Mouse (Mus musculus) stomach, embryonic 15.5 days (tissue): Measurements from ENCODE around the gene Lims1. TPM values are rescaled to one million over a fixed set of nuclear protein-coding genes. Genes with fewer than 3 reads are reported as not detected.
A peak's percentile ranks its signal among the peaks of the same experiment; 100 is the strongest.

Experiments used
- ATAC-seq: fragments of 200-750 bp; cut with Nextera tagmentation; 2 replicates; pipeline ENCODE4 v1.8.0; 2017; ENCODE audit warnings: low read depth, moderate number of reproducible peaks, moderate TSS enrichment; ENCODE audit not compliant: insufficient read depth, low FRiP score
- H3K27ac ChIP-seq: fragments of 300-500 bp; sonication (generic); 2 replicates; pipeline ENCODE4 v1.5.1; 2015; ENCODE audit warnings: mild to moderate bottlenecking, inconsistent platforms
- H3K27me3 ChIP-seq: fragments of 300-500 bp; sonication (generic); replicated peaks from 2 replicates; pipeline ENCODE4 v1.6.1; 2015; ENCODE audit warnings: inconsistent platforms
- H3K36me3 ChIP-seq: fragments of 300-500 bp; sonication (generic); 2 replicates; pipeline ENCODE4 v1.6.1; 2015; ENCODE audit warnings: inconsistent platforms
- H3K4me1 ChIP-seq: fragments of 300-500 bp; sonication (generic); 2 replicates; pipeline ENCODE4 v1.6.1; 2015; ENCODE audit warnings: inconsistent platforms
- H3K4me2 ChIP-seq: fragments of 300-500 bp; sonication (generic); 2 replicates; pipeline ENCODE4 v1.6.1; 2015; ENCODE audit warnings: mild to moderate bottlenecking, inconsistent platforms
- H3K4me3 ChIP-seq: fragments of 300-500 bp; sonication (generic); replicated peaks from 2 replicates; pipeline ENCODE4 v1.5.1; 2015; ENCODE audit warnings: inconsistent platforms
- H3K9ac ChIP-seq: fragments of 300-500 bp; sonication (generic); 2 replicates; pipeline ENCODE4 v1.6.1; 2015; ENCODE audit warnings: inconsistent platforms
- H3K9me3 ChIP-seq: fragments of 300-500 bp; sonication (generic); 2 replicates; pipeline ENCODE4 v1.6.1; 2016; ENCODE audit warnings: inconsistent platforms
- WGBS: fragments of 180-500 bp; shearing (Covaris S2); methylation state at CpG from one replicate; pipeline ENCODE4 v1.1.7; 2015; 5-methylcytosine and 5-hydroxymethylcytosine counted together
- polyA plus RNA-seq: library from polyadenylated mRNA; unstranded; fragments of >200 nt; fragmentation: Nextera tagmentation; extraction: Ambion mirVana; gene quantifications from 2 replicates; pipeline ENCODE4 v1.2.1, GENCODE M21; 2015

The Lims1 gene
- polyA plus RNA-seq, 1 experiment from 2014 or later = 155 TPM

DNA sequence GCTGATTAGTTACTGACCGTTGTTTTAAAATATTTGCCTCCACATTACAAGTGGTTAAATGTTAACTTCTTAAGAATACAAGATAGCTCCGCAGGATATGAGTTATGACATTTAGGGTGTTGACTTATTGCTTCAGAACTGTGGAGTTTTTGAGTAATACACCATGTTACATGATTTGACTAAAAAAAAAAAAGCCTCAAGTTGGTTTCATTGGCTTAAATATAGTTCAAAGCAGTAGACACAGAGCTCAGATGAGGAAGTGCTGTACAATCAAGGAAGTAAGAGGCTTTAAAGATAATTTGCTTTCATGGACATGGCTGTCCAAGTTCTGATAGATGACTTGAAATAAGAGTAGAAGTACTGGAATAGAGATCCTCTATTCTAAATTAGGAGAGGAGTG is 28.4 kb downstream of the Lims1 start:
- ATAC-seq = no peak
- H3K9me3 ChIP-seq = no peaks in the 10 kb centered on the region
- no peak overlapping the region for H3K4me2 ChIP-seq
- H3K36me3 ChIP-seq = no peaks in the 10 kb centered on the region
- no peak overlapping the region for H3K4me3 ChIP-seq
- no peak overlapping the region for H3K9ac ChIP-seq
- no peak overlapping the region for H3K27ac ChIP-seq
- WGBS = 61% methylated on average over 2 of the region's 2 CpGs
- H3K27me3 ChIP-seq = no peaks in the 10 kb centered on the region
- peaks cover 5% of the 10 kb centered on the region; the same call in 1 of the 2 replicates for H3K4me1 ChIP-seq

DNA sequence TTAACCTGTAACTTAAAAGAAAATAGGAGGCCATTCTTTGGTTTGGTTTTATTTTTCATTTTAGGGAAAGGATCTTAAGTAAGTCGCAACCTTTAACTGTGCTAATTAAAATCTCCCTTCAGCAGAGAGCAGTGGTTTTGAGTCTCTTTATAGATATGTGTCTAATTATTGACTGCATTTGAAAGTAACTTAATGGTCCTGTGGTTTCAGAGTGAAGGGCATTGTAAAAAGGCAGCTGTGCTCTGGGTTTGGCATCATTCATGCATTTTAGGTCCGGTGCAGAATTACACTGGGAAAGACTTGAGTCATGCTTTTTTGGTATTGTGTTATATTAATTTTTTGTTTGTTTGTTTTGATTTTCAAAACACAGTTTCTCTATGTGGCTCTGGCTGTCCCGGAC is 29.1 kb downstream of the Lims1 start:
- no peak overlapping the region for H3K4me2 ChIP-seq
- H3K9ac ChIP-seq = no peak overlapping the region
- no peak overlapping the region for H3K27ac ChIP-seq
- ATAC-seq = no peak
- no peaks in the 10 kb centered on the region for H3K27me3 ChIP-seq
- H3K4me3 ChIP-seq = no peak overlapping the region
- H3K4me1 ChIP-seq = peaks cover 5% of the 10 kb centered on the region; the same call in 1 of the 2 replicates
- 84% methylated on average over 3 of the region's 3 CpGs for WGBS
- no peaks in the 10 kb centered on the region for H3K9me3 ChIP-seq
- no peaks in the 10 kb centered on the region for H3K36me3 ChIP-seq

DNA sequence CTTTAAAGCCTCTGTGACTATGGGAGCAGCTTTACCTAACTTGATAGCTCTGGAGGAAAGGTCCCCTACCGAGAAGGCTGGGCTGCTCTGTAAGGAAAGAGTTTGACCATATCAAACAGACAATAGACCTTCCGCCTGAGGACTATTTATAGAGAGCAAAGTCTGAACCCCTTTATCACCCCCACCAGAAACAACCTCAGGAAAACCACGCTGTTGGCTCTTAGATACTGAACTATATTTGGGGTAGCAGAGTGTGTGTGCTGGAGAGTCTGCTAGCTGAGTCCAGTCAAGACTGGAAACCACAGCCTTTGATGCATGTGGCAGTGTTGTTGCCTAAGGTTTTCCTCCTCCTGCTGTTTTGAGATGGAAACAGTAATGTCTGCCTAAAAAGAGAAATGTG is 31.3 kb downstream of the Lims1 start:
- Histone ChIP-seq H3K4me3 (no peak overlapping the region), H3K27me3 (no peaks in the 10 kb centered on the region), H3K27ac (no peak overlapping the region), H3K9me3 (no peaks in the 10 kb centered on the region), H3K4me1 (peaks cover 5% of the 10 kb centered on the region; the same call in 1 of the 2 replicates), H3K36me3 (no peaks in the 10 kb centered on the region), H3K4me2 (no peak overlapping the region), H3K9ac (no peak overlapping the region)
- WGBS = 43% methylated on average over 3 of the region's 3 CpGs
- ATAC-seq = peak; percentile 60; the same call in 1 of the 2 replicates

DNA sequence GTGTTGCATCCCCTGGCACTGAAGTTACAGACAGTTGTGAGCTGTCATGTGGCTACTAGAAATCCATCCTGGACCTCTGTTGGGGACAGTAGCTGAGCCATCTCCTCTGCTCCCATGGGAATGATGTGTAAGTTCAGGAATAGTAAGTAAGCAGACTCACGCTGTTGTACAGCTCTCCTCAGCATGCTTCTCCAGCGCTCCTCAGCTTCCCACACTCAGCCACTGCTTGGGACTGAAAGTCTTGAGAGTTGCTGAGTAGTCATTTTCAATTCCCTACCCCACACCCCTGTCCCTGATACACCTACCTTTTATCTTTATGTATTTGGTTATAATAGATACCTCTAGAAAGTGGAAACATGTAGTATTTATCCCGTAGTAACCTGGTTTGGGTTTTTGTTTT is 33.2 kb downstream of the Lims1 start:
- Histone ChIP-seq H3K36me3 (no peaks in the 10 kb centered on the region), H3K4me3 (no peak overlapping the region), H3K27me3 (no peaks in the 10 kb centered on the region), H3K9me3 (no peaks in the 10 kb centered on the region), H3K4me2 (no peak overlapping the region), H3K4me1 (peaks cover 5% of the 10 kb centered on the region; the same call in 1 of the 2 replicates), H3K9ac (no peak overlapping the region), H3K27ac (no peak overlapping the region)
- ATAC-seq = no peak
- WGBS = 92% methylated on average over 3 of the region's 3 CpGs

DNA sequence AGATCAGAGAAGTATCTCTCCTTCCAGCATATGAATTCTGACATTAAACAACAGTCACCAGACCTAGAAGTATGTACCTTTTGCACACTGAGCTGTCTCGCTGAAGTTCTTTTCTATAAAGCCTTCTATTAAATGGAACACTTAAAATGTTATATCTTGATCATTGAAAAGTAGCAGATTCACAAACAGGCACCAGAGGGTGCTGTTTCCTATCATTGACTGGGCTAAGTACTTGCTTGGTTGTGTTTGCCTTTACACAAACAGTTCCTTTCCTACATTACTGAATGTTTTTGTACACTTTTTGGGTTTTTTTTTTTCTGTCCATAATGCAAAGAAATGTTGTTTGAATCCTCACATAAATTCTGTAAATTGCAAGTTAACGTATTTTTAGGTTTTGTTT is 35.9 kb downstream of the Lims1 start:
- no peaks in the 10 kb centered on the region for H3K36me3 ChIP-seq
- H3K9ac ChIP-seq = no peak overlapping the region
- no peaks in the 10 kb centered on the region for H3K9me3 ChIP-seq
- H3K4me2 ChIP-seq = no peak overlapping the region
- no peak overlapping the region for H3K27ac ChIP-seq
- no peaks in the 10 kb centered on the region for H3K27me3 ChIP-seq
- 85% methylated on average over 2 of the region's 2 CpGs for WGBS
- no peak for ATAC-seq
- 0 out of 2 replicates have a peak, but pooled peaks cover 2% of the 10 kb centered on the region for H3K4me1 ChIP-seq
- no peak overlapping the region for H3K4me3 ChIP-seq

DNA sequence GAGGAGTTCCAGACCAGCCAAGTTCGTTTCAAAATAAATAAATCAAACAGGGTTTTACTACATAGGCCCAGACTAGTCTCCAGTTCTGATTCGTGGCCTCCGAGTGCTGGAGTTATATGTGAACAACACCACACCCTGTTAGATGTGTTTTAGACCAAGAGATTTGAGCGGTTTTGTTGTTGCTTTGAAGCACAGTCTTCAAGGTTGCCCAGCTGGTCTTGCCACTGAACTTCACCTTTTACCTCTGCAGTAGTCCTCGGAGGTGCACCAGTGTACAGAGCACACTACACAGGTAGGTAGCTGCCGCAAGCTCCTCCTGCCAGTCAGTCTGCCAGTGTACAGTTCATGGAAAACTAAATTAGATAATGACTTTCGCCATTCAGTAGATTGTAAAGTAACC is 36.7 kb downstream of the Lims1 start:
- Histone ChIP-seq H3K9me3 (no peaks in the 10 kb centered on the region), H3K4me2 (no peak overlapping the region), H3K27ac (0 out of 2 replicates have a peak overlapping the region, but pooled peaks have one; percentile 40), H3K4me1 (0 out of 2 replicates have a peak, but pooled peaks cover 5% of the 10 kb centered on the region), H3K4me3 (no peak overlapping the region), H3K36me3 (no peaks in the 10 kb centered on the region), H3K27me3 (no peaks in the 10 kb centered on the region), H3K9ac (no peak overlapping the region)
- ATAC-seq = peak; percentile 69
- WGBS = 70% methylated on average over 7 of the region's 7 CpGs

DNA sequence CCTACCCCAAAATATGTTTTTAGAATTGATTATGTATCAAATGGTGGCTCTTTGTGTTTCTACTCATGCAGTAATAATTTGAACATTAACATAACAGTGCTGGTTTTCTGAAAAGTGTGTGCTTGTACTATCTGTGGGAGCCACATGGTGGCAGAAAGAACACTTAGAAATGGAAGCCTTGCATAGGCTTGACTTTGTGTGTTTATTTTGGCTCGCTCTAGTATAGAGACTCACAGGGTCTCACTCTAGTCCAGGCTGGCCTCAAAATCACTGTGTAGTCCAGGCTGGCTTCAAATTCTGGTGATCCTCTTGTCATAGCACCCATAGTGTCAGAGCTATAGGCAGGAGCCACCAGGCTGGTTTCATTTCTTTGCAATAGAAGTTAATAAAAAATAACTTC is 39.5 kb downstream of the Lims1 start:
- no peak for ATAC-seq
- H3K9me3 ChIP-seq = no peaks in the 10 kb centered on the region
- H3K4me2 ChIP-seq = no peak overlapping the region
- no peak overlapping the region for H3K4me3 ChIP-seq
- H3K27me3 ChIP-seq = no peaks in the 10 kb centered on the region
- WGBS = 43% methylated on average over 1 of the region's 1 CpGs
- no peak overlapping the region; the same call in 1 of the 2 replicates for H3K9ac ChIP-seq
- H3K4me1 ChIP-seq = 0 out of 2 replicates have a peak, but pooled peaks cover 2% of the 10 kb centered on the region
- H3K27ac ChIP-seq = no peak overlapping the region
- H3K36me3 ChIP-seq = no peaks in the 10 kb centered on the region

DNA sequence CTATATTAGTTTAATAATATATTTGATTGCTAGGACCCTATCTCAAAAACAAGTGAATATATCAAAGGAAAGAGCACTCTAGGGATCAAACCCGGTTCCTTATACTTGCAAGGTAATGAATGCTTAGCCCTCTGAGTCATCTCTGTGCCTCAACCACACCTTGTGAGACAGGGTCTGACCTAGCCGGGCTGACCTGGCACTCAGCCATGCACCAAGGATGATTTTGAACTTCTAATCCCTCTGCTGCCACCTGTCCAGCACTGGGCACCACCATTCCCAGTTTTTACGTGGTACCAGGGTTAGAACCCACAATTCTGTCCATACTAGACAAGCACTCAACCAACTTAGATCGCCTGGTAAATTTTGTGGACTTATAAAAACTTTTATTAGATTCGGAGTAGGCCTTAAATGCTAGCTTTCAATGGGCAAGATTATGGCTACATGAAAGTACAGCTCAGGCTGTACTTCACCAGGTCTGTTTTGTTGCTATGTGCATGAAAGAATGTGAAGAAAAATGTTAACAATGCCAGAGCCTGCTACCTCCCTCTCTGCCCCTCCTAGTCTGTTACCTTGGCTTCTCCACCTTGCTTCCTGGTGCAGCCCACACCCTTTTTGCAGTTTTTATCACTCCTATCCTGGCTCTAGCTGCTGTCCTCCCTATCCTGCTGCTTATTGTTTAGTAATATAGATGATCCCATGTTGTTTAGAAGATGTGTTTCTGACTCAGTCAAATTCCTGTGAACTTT is 41.7 kb downstream of the Lims1 start:
- Histone ChIP-seq H3K36me3 (no peaks in the 10 kb centered on the region), H3K4me2 (no peak overlapping the region), H3K27me3 (no peaks in the 10 kb centered on the region), H3K9me3 (no peaks in the 10 kb centered on the region), H3K27ac (no peak overlapping the region), H3K4me1 (peaks cover 2% of the 10 kb centered on the region; the same call in 1 of the 2 replicates), H3K9ac (no peak overlapping the region), H3K4me3 (no peak overlapping the region)
- ATAC-seq = 0 out of 2 replicates have a peak, but pooled peaks have one; percentile 39
- WGBS = 67% methylated on average over 5 of the region's 5 CpGs

DNA sequence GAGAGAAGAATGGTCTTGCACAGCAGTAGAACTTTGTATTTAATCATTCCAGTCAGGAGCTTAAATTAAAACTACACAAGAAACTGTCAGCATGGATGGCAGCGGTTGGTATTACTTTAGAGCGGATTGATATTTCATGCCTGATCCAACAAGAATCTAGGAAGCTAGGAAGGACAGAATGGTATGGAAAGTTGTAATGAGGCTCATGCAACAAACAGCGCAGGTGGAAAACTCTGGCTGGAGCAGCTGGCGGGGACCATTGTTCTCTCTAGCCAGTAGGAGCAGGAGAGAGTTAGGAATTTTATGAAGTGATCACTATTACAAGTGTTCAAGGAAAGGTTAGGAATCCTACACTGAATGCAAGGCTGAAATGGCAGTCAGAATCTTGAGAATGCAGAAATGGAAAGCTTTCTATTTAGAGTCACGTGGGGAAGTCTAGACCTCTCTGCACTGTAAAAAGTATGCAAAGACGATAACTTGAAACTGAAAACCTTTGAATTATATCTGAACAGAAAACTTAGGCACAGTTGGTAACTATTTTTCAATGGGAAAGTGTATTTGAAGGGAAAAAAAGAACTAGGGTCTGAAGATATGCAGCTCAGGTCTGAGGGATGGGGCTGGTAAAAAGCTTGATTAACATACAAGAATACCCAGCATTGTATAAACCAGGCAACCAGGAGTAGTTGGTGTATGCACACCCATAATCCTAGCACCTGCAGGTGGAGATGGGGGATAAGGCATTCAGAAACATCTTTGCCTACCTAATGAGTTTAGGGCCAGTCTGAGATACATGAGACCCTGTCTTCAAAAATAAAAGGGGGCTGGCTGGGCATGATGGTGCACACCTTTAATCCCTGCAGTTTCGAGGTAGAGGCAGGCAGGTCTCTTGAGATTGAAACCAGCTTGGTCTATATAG is 45.8 kb downstream of the Lims1 start:
- no peak for ATAC-seq
- Histone ChIP-seq H3K4me1 (peaks cover 20% of the 10 kb centered on the region), H3K36me3 (no peaks in the 10 kb centered on the region), H3K27ac (no peak overlapping the region), H3K27me3 (no peaks in the 10 kb centered on the region), H3K4me3 (no peak overlapping the region), H3K4me2 (no peak overlapping the region), H3K9me3 (no peaks in the 10 kb centered on the region), H3K9ac (no peak overlapping the region)
- 76% methylated on average over 7 of the region's 7 CpGs for WGBS

DNA sequence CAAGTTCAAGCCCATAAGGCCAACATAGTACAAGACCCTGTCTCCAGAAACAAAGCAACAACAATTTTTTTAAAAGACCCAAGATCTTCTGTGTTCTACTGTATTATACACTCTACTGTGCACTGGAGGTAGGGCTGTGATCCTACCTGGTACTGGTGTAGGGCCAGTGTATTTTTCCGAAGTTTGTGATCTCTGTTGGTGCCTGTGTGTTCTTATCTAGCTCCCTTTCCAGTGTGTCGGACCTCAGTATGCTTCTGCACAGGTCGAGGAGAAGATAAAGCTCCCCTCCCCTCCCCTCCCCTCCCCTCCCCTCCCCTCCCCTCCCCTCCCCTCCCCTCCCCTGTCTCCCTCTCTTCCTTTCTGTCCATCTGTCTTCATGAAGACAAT is 46.4 kb downstream of the Lims1 start:
- Histone ChIP-seq H3K9ac (no peak overlapping the region), H3K9me3 (no peaks in the 10 kb centered on the region), H3K4me3 (no peak overlapping the region), H3K27ac (no peak overlapping the region), H3K27me3 (no peaks in the 10 kb centered on the region), H3K4me1 (peaks cover 19% of the 10 kb centered on the region), H3K4me2 (no peak overlapping the region), H3K36me3 (no peaks in the 10 kb centered on the region)
- 20% methylated on average over 3 of the region's 3 CpGs for WGBS
- ATAC-seq = peak; percentile 66; the same call in 1 of the 2 replicates

DNA sequence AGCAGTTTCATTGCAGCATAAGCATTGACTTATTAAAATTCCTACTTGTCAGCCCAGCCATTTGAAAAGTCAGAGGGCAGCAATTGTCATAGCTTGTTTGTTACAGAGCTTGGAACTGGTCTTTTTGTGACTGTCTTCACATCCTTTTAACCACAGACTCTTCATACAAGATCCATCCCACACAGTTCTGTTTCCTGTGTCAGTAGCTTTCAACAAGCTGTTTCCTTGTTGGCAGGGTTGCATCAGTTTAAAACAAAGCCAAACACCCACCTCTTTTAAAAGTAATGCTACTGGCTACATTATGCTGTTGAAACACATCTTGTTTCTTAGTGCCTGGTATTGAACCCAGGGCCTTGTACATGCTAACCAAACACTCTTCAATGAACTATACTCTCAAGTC is 46.9 kb downstream of the Lims1 start:
- no peak overlapping the region for H3K4me3 ChIP-seq
- no peak overlapping the region for H3K9ac ChIP-seq
- peaks cover 17% of the 10 kb centered on the region for H3K4me1 ChIP-seq
- H3K36me3 ChIP-seq = no peaks in the 10 kb centered on the region
- H3K4me2 ChIP-seq = no peak overlapping the region
- H3K9me3 ChIP-seq = no peaks in the 10 kb centered on the region
- H3K27ac ChIP-seq = peak overlapping the region; percentile 82
- H3K27me3 ChIP-seq = no peaks in the 10 kb centered on the region
- no peak for ATAC-seq

DNA sequence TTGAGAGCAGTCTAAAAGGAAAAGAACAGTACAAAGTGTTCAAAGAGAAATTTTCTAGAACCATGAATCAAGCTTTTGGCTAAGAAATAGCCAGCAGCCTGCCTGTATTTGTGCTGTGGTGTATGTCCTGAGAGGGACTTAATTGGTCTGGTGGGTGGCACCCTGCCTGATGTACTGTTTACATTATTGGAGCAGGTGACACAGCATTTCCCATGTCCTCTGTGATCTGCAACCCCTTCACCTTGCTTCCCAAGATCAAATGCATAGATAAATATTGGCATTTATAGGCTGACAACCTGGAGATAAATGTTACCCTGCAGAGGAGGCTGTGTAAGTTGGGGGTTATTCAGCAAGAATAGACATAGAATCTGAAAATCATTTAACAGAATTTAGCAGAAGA is 47.3 kb downstream of the Lims1 start:
- peak; percentile 41; the same call in 1 of the 2 replicates for ATAC-seq
- peak overlapping the region; percentile 82 for H3K27ac ChIP-seq
- peaks cover 17% of the 10 kb centered on the region for H3K4me1 ChIP-seq

More for the DNA sequence above, 47.3 kb downstream of the Lims1 start:
- no peak overlapping the region for H3K4me2 ChIP-seq
- no peaks in the 10 kb centered on the region for H3K9me3 ChIP-seq
- H3K9ac ChIP-seq = no peak overlapping the region
- H3K36me3 ChIP-seq = no peaks in the 10 kb centered on the region
- no peak overlapping the region for H3K4me3 ChIP-seq
- no peaks in the 10 kb centered on the region for H3K27me3 ChIP-seq
